Mouse (Mus musculus) kidney, embryonic 16.5 days (tissue): Measurements from ENCODE around the gene Acrbp. TPM values are rescaled to one million over a fixed set of nuclear protein-coding genes. Genes with fewer than 3 reads are reported as not detected.

Source experiments
- ATAC-seq: fragments of 200-750 bp; cut with Nextera tagmentation; 2 replicates; pipeline ENCODE4 v1.8.0; 2017; ENCODE audit warnings: moderate TSS enrichment; ENCODE audit not compliant: low FRiP score, low TSS enrichment
- H3K27ac ChIP-seq: fragments of 300-500 bp; sonication (generic); 2 replicates; pipeline ENCODE4 v1.5.1; 2014; ENCODE audit warnings: low read length
- H3K27me3 ChIP-seq: fragments of 300-500 bp; sonication (generic); 2 replicates; pipeline ENCODE4 v1.6.1; 2014; ENCODE audit warnings: low read length, control low read depth, mixed read lengths; ENCODE audit not compliant: insufficient read depth
- H3K36me3 ChIP-seq: fragments of 300-500 bp; sonication (generic); 2 replicates; pipeline ENCODE4 v1.6.1; 2014; ENCODE audit warnings: low read length, control low read depth, mixed read lengths; ENCODE audit not compliant: insufficient read depth
- H3K4me1 ChIP-seq: fragments of 300-500 bp; sonication (generic); 2 replicates; pipeline ENCODE4 v1.6.1; 2014; ENCODE audit warnings: low read length, control low read depth, mixed read lengths; ENCODE audit not compliant: insufficient read depth
- H3K4me2 ChIP-seq: fragments of 300-500 bp; sonication (generic); replicated peaks from 2 replicates; pipeline ENCODE4 v1.6.1; 2014; ENCODE audit warnings: low read depth, low read length
- H3K4me3 ChIP-seq: fragments of 300-500 bp; sonication (generic); 2 replicates; pipeline ENCODE4 v1.5.1; 2014; ENCODE audit warnings: mild to moderate bottlenecking, low read length
- H3K9ac ChIP-seq: fragments of 300-500 bp; sonication (generic); replicated peaks from 2 replicates; pipeline ENCODE4 v1.6.1; 2014; ENCODE audit warnings: low read length
- H3K9me3 ChIP-seq: fragments of 300-500 bp; sonication (generic); 2 replicates; pipeline ENCODE4 v1.6.1; 2016; ENCODE audit warnings: low read length, control low read depth
- WGBS: fragments of 180-500 bp; shearing (Covaris S2); extraction: QIAGEN DNeasy Blood & Tissue Kit; methylation state at CpG from one replicate; pipeline ENCODE4 v1.1.7; 2014; 5-methylcytosine and 5-hydroxymethylcytosine counted together
- polyA plus RNA-seq: library from polyadenylated mRNA; unstranded; fragments of >200 nt; fragmentation: Nextera tagmentation; extraction: Ambion mirVana; gene quantifications from 2 replicates; pipeline ENCODE4 v1.2.1, GENCODE M21; 2015

The Acrbp gene
- polyA plus RNA-seq, 1 experiment from 2014 or later, result 16.3 TPM

GRCm38 (mm10) chr6:125038666-125039065 is 10.8 kb upstream of the Acrbp start:
- Histone ChIP-seq H3K27ac (peak overlapping the region; percentile 84), H3K4me1 (peaks cover 9% of the 10 kb centered on the region), H3K27me3 (no peaks in the 10 kb centered on the region), H3K4me3 (peak overlapping the region; percentile 66), H3K36me3 (peaks cover 40% of the 10 kb centered on the region), H3K9ac (peak overlapping the region; percentile 53), H3K4me2 (peak overlapping the region; percentile 58), H3K9me3 (no peaks in the 10 kb centered on the region)
- 96% methylated on average over 4 of the region's 4 CpGs for WGBS
- ATAC-seq, result no peak

- Histone ChIP-seq H3K4me3 (peak overlapping the region; percentile 66), H3K9me3 (no peaks in the 10 kb centered on the region), H3K27ac (peak overlapping the region; percentile 84), H3K27me3 (no peaks in the 10 kb centered on the region), H3K9ac (peak overlapping the region; percentile 53), H3K4me2 (peak overlapping the region; percentile 58), H3K36me3 (peaks cover 40% of the 10 kb centered on the region), H3K4me1 (peaks cover 9% of the 10 kb centered on the region)
- 8% methylated on average over 8 of the region's 8 CpGs for WGBS
- ATAC-seq, result peak; percentile 7; the same call in 1 of the 2 replicates
Measured at GRCm38 (mm10) chr6:125039131-125039530, 10.4 kb upstream of the Acrbp start.

GRCm38 (mm10) chr6:125039533-125040153 is 9.8 kb upstream of the Acrbp start, which contains the start of gene Ing4:
Gene Ing4, plus strand, starts transcription at chr6:125039760.
- peak; percentile 97 for ATAC-seq

GRCm38 (mm10) chr6:125040221-125040620 is 9.3 kb upstream of the Acrbp start:
- no peaks in the 10 kb centered on the region for H3K9me3 ChIP-seq
- H3K27ac ChIP-seq, result peak overlapping the region; percentile 69
- H3K36me3 ChIP-seq, result peaks cover 44% of the 10 kb centered on the region
- peak overlapping the region; percentile 75 for H3K9ac ChIP-seq
- WGBS, result 17% methylated on average over 7 of the region's 7 CpGs
- H3K4me3 ChIP-seq, result peak overlapping the region; percentile 66
- H3K4me1 ChIP-seq, result peaks cover 9% of the 10 kb centered on the region
- ATAC-seq, result no peak
- peak overlapping the region; percentile 81 for H3K4me2 ChIP-seq
- no peaks in the 10 kb centered on the region for H3K27me3 ChIP-seq

More at GRCm38 (mm10) chr6:125039533-125040153, 9.8 kb upstream of the Acrbp start, which contains the start of gene Ing4:
- Histone ChIP-seq H3K4me3 (peak within 1 kb of the TSS; percentile 66), H3K27me3 (no peaks in the 10 kb centered on the region), H3K9me3 (no peaks in the 10 kb centered on the region), H3K27ac (peak within 1 kb of the TSS; percentile 84), H3K36me3 (peaks cover 44% of the 10 kb centered on the region), H3K4me2 (peak within 1 kb of the TSS; percentile 81), H3K9ac (peak within 1 kb of the TSS; percentile 75), H3K4me1 (peaks cover 9% of the 10 kb centered on the region)
- under 1% methylated on average over 26 of the region's 26 CpGs for WGBS

GRCm38 (mm10) chr6:125041047-125041446 is 8.4 kb upstream of the Acrbp start:
- H3K27me3 ChIP-seq, result no peaks in the 10 kb centered on the region
- no peak for ATAC-seq
- no peaks in the 10 kb centered on the region for H3K9me3 ChIP-seq
- H3K4me2 ChIP-seq, result no peak overlapping the region
- peaks cover 9% of the 10 kb centered on the region for H3K4me1 ChIP-seq
- H3K4me3 ChIP-seq, result no peak overlapping the region
- 88% methylated on average over 7 of the region's 7 CpGs for WGBS
- no peak overlapping the region for H3K27ac ChIP-seq
- H3K9ac ChIP-seq, result no peak overlapping the region
- H3K36me3 ChIP-seq, result peaks cover 38% of the 10 kb centered on the region

GRCm38 (mm10) chr6:125042081-125042480 is 7.4 kb upstream of the Acrbp start:
- Histone ChIP-seq H3K4me2 (no peak overlapping the region), H3K27me3 (no peaks in the 10 kb centered on the region), H3K9me3 (no peaks in the 10 kb centered on the region), H3K36me3 (peaks cover 39% of the 10 kb centered on the region), H3K27ac (no peak overlapping the region), H3K4me3 (no peak overlapping the region), H3K4me1 (peaks cover 9% of the 10 kb centered on the region), H3K9ac (no peak overlapping the region)
- no peak for ATAC-seq
- WGBS, result 94% methylated on average over 7 of the region's 7 CpGs

GRCm38 (mm10) chr6:125046691-125047090 is 2.8 kb upstream of the Acrbp start:
- no peaks in the 10 kb centered on the region for H3K4me1 ChIP-seq
- ATAC-seq, result peak; percentile 43; the same call in 1 of the 2 replicates
- H3K4me3 ChIP-seq, result no peak overlapping the region
- WGBS, result 33% methylated on average over 5 of the region's 5 CpGs
- peaks cover 74% of the 10 kb centered on the region for H3K36me3 ChIP-seq
- H3K9ac ChIP-seq, result no peak overlapping the region
- no peaks in the 10 kb centered on the region for H3K27me3 ChIP-seq
- no peak overlapping the region for H3K4me2 ChIP-seq
- no peaks in the 10 kb centered on the region for H3K9me3 ChIP-seq
- no peak overlapping the region for H3K27ac ChIP-seq

- WGBS, result 66% methylated on average over 5 of the region's 5 CpGs
- no peak for ATAC-seq
- no peaks in the 10 kb centered on the region for H3K27me3 ChIP-seq
- no peaks in the 10 kb centered on the region for H3K4me1 ChIP-seq
- no peaks in the 10 kb centered on the region for H3K9me3 ChIP-seq
- H3K9ac ChIP-seq, result no peak overlapping the region
- H3K4me2 ChIP-seq, result no peak overlapping the region
- peaks cover 70% of the 10 kb centered on the region for H3K36me3 ChIP-seq
- H3K27ac ChIP-seq, result no peak overlapping the region
- no peak overlapping the region for H3K4me3 ChIP-seq
Measured at GRCm38 (mm10) chr6:125051237-125051636, 1.7 kb downstream of the Acrbp start.

GRCm38 (mm10) chr6:125061493-125061892 is 12.0 kb downstream of the Acrbp start:
- WGBS, result 14% methylated on average over 6 of the region's 6 CpGs
- no peak overlapping the region; the same call in 1 of the 2 replicates for H3K9ac ChIP-seq
- no peaks in the 10 kb centered on the region for H3K36me3 ChIP-seq
- H3K27me3 ChIP-seq, result no peaks in the 10 kb centered on the region
- ATAC-seq, result peak; percentile 80
- no peaks in the 10 kb centered on the region for H3K9me3 ChIP-seq
- H3K4me2 ChIP-seq, result no peak overlapping the region
- H3K4me1 ChIP-seq, result 0 out of 2 replicates have a peak, but pooled peaks cover 10% of the 10 kb centered on the region
- H3K4me3 ChIP-seq, result no peak overlapping the region
- H3K27ac ChIP-seq, result no peak overlapping the region

- Histone ChIP-seq H3K9me3 (no peaks in the 10 kb centered on the region), H3K27me3 (no peaks in the 10 kb centered on the region), H3K36me3 (no peaks in the 10 kb centered on the region), H3K27ac (no peak overlapping the region), H3K4me1 (0 out of 2 replicates have a peak, but pooled peaks cover 10% of the 10 kb centered on the region), H3K4me2 (no peak overlapping the region), H3K4me3 (no peak overlapping the region), H3K9ac (no peak overlapping the region)
- no peak for ATAC-seq
- 88% methylated on average over 5 of the region's 5 CpGs for WGBS
Measured at GRCm38 (mm10) chr6:125062511-125062910, 13.0 kb downstream of the Acrbp start.
